Mouse (Mus musculus) MEL (cell line): ENCODE data around the gene Kdm5a. TPM values are rescaled to one million over a fixed set of nuclear protein-coding genes. Genes with fewer than 3 reads are reported as not detected.
A peak's percentile ranks its signal among the peaks of the same experiment; 100 is the strongest.

Experiments used
- DNase-seq: peaks from one replicate; pipeline ENCODE4 v3.0.0; 2011; ENCODE audit warnings: low read depth, low spot score
- H3K27ac ChIP-seq: 2 replicates; pipeline ENCODE4 v1.5.1; 2012; ENCODE audit warnings: low read depth, mild to moderate bottlenecking, control low read depth, low read length, moderate library complexity; ENCODE audit not compliant: control insufficient read depth
- H3K27me3 ChIP-seq, 2 experiments: fragments of 150-350 bp in 1 of 2; sonication (generic) in 1 of 2; 2 replicates each; pipeline ENCODE4 v1.6.1; 2012; ENCODE audit warnings: low read length in 2 of 2, mild to moderate bottlenecking in 2 of 2, improper control_type of control experiment in 1 of 2, moderate library complexity in 1 of 2; ENCODE audit not compliant: insufficient read depth in 2 of 2, control insufficient read depth in 1 of 2
- H3K36me3 ChIP-seq, 2 experiments: 2 replicates each; pipeline ENCODE4 v1.6.1; 2012 to 2014; ENCODE audit warnings: low read length in 2 of 2, improper control_type of control experiment in 1 of 2, inconsistent platforms in 1 of 2, mild to moderate bottlenecking in 1 of 2; ENCODE audit not compliant: insufficient read depth in 2 of 2, control insufficient read depth in 1 of 2
- H3K4me1 ChIP-seq, 2 experiments: fragments of 150-350 bp in 1 of 2; sonication (generic) in 1 of 2; 2 replicates each; pipeline ENCODE4 v1.6.1; 2012; ENCODE audit warnings: low read length in 2 of 2, improper control_type of control experiment in 1 of 2, mild to moderate bottlenecking in 1 of 2; ENCODE audit not compliant: insufficient read depth in 2 of 2, control insufficient read depth in 1 of 2
- H3K4me3 ChIP-seq, 2 experiments: fragments of 150-350 bp in 1 of 2; sonication (generic) in 1 of 2; 2 replicates each; pipeline ENCODE4 v1.5.1; 2012; ENCODE audit warnings: low read depth in 2 of 2, low read length in 2 of 2, mild to moderate bottlenecking in 2 of 2, moderate library complexity in 2 of 2, control low read depth in 1 of 2, improper control_type of control experiment in 1 of 2; ENCODE audit not compliant: control insufficient read depth in 1 of 2, insufficient read depth in 1 of 2
- H3K79me2 ChIP-seq: 2 replicates; pipeline ENCODE4 v1.6.1; 2012; ENCODE audit warnings: mild to moderate bottlenecking, low read length, moderate library complexity; ENCODE audit not compliant: control insufficient read depth, poor library complexity, insufficient read depth
- H3K9ac ChIP-seq: 2 replicates; pipeline ENCODE4 v1.6.1; 2012; ENCODE audit warnings: low read depth, mild to moderate bottlenecking, control low read depth, low read length, moderate library complexity; ENCODE audit not compliant: control insufficient read depth, poor library complexity, severe bottlenecking
- H3K9me3 ChIP-seq: fragments of 150-350 bp; sonication (generic); replicated peaks from 2 replicates; pipeline ENCODE4 v1.6.1; 2012; ENCODE audit warnings: mild to moderate bottlenecking, low read length, improper control_type of control experiment, moderate library complexity; ENCODE audit not compliant: insufficient read depth
- CHD1 ChIP-seq: IDR thresholded peaks from 2 replicates; pipeline ENCODE4 v1.6.1; 2012; ENCODE audit warnings: low read depth, mild to moderate bottlenecking, inconsistent platforms, low read length, improper control_type of control experiment
- CTCF ChIP-seq, 3 experiments: IDR thresholded peaks in 2 of 3; conservative IDR thresholded peaks in 1 of 3; 2 replicates each; pipeline ENCODE4 v1.5.1; 2011 to 2012; ENCODE audit warnings: low read length in 3 of 3, low read depth in 2 of 3, mild to moderate bottlenecking in 2 of 3, improper control_type of control experiment in 1 of 3, inconsistent platforms in 1 of 3, mixed read lengths in 1 of 3, moderate library complexity in 1 of 3; ENCODE audit not compliant: control insufficient read depth in 1 of 3, insufficient read depth in 1 of 3, poor library complexity in 1 of 3, severe bottlenecking in 1 of 3
- EP300 ChIP-seq, 2 experiments: IDR thresholded peaks; 2 replicates each; pipeline ENCODE4 v1.6.1; 2011; ENCODE audit warnings: improper control_type of control experiment in 2 of 2, low read length in 2 of 2, low read depth in 1 of 2, mild to moderate bottlenecking in 1 of 2
- ETS1 ChIP-seq: IDR thresholded peaks from 2 replicates; pipeline ENCODE4 v1.6.1; 2012; ENCODE audit warnings: low read depth, mild to moderate bottlenecking, inconsistent platforms, low read length, improper control_type of control experiment, moderate library complexity
- GATA1 ChIP-seq: IDR thresholded peaks from 2 replicates; pipeline ENCODE4 v1.6.1; 2011; ENCODE audit warnings: low read depth, low read length, improper control_type of control experiment
- KAT2A ChIP-seq: conservative IDR thresholded peaks from 2 replicates; pipeline ENCODE4 v1.6.1; 2012; ENCODE audit warnings: low read depth, low read length, improper control_type of control experiment, inconsistent platforms
- MAFK ChIP-seq: IDR thresholded peaks from 2 replicates; pipeline ENCODE4 v1.6.1; 2011; ENCODE audit warnings: low read depth, mild to moderate bottlenecking, low read length, improper control_type of control experiment, borderline replicate concordance
- MAX ChIP-seq: IDR thresholded peaks from 2 replicates; pipeline ENCODE4 v1.6.1; 2011; ENCODE audit warnings: low read length, improper control_type of control experiment
- MAZ ChIP-seq: IDR thresholded peaks from 2 replicates; pipeline ENCODE4 v1.6.1; 2012; ENCODE audit warnings: low read depth, mild to moderate bottlenecking, inconsistent platforms, low read length, improper control_type of control experiment
- MEF2A ChIP-seq: IDR thresholded peaks from 2 replicates; pipeline ENCODE4 v1.6.1; 2014; ENCODE audit warnings: low read depth, mild to moderate bottlenecking, inconsistent platforms, low read length, improper control_type of control experiment; ENCODE audit not compliant: poor library complexity, insufficient replicate concordance, severe bottlenecking; ENCODE audit errors: extremely low read depth
- MXI1 ChIP-seq: IDR thresholded peaks from 2 replicates; pipeline ENCODE4 v1.6.1; 2011; ENCODE audit warnings: mild to moderate bottlenecking, low read depth, low read length, improper control_type of control experiment
- NELFE ChIP-seq: IDR thresholded peaks from 2 replicates; pipeline ENCODE4 v1.6.1; 2011; ENCODE audit warnings: low read depth, low read length, improper control_type of control experiment
- POLR2A ChIP-seq, 2 experiments: IDR thresholded peaks; 2 replicates each; pipeline ENCODE4 v1.6.1; 2011 to 2012; ENCODE audit warnings: low read length in 2 of 2, mild to moderate bottlenecking in 2 of 2, control low read depth in 1 of 2, improper control_type of control experiment in 1 of 2, low read depth in 1 of 2, moderate library complexity in 1 of 2; ENCODE audit not compliant: control insufficient read depth in 1 of 2, insufficient read depth in 1 of 2, poor library complexity in 1 of 2
- POLR2AphosphoS2 ChIP-seq: IDR thresholded peaks from 2 replicates; pipeline ENCODE4 v1.6.1; 2011; ENCODE audit warnings: low read length, improper control_type of control experiment
- POLR2AphosphoS5 ChIP-seq: IDR thresholded peaks from 2 replicates; pipeline ENCODE4 v1.6.1; 2012; ENCODE audit warnings: low read depth, borderline replicate concordance, mild to moderate bottlenecking, inconsistent platforms, low read length, moderate library complexity, mixed read lengths
- SIN3A ChIP-seq: IDR thresholded peaks from 2 replicates; pipeline ENCODE4 v1.6.1; 2012; ENCODE audit warnings: low read length, improper control_type of control experiment, inconsistent platforms
- TAL1 ChIP-seq: IDR thresholded peaks from 2 replicates; pipeline ENCODE4 v1.6.1; 2012; ENCODE audit warnings: mild to moderate bottlenecking, inconsistent platforms, low read length, moderate library complexity, mixed read lengths
- TCF12 ChIP-seq: IDR thresholded peaks from 2 replicates; pipeline ENCODE4 v1.6.1; 2014; ENCODE audit warnings: low read depth, mild to moderate bottlenecking, inconsistent platforms, low read length, improper control_type of control experiment, moderate library complexity
- UBTF ChIP-seq: IDR thresholded peaks from 2 replicates; pipeline ENCODE4 v1.6.1; 2012; ENCODE audit warnings: low read depth, mild to moderate bottlenecking, inconsistent platforms, low read length, improper control_type of control experiment, moderate library complexity, borderline replicate concordance; ENCODE audit not compliant: insufficient read depth
- USF2 ChIP-seq, 2 experiments: IDR thresholded peaks; 2 replicates each; pipeline ENCODE4 v1.6.1; 2011 to 2012; ENCODE audit warnings: improper control_type of control experiment in 2 of 2, low read length in 2 of 2, borderline replicate concordance in 1 of 2, inconsistent platforms in 1 of 2, low read depth in 1 of 2, mild to moderate bottlenecking in 1 of 2; ENCODE audit not compliant: insufficient read depth in 1 of 2
- ZC3H11A ChIP-seq: IDR thresholded peaks from 2 replicates; pipeline ENCODE4 v1.6.1; 2012; ENCODE audit warnings: low read depth, mild to moderate bottlenecking, inconsistent platforms, low read length, improper control_type of control experiment
- ZKSCAN1 ChIP-seq: IDR thresholded peaks from 2 replicates; pipeline ENCODE4 v1.6.1; 2012; ENCODE audit warnings: low read depth, mild to moderate bottlenecking, inconsistent platforms, low read length, improper control_type of control experiment, moderate library complexity
- polyA plus RNA-seq, 2 experiments: library from polyadenylated mRNA; stranded (reverse) in 1 of 2; unstranded in 1 of 2; fragments of >175 nt in 1 of 2; fragments of >200 nt in 1 of 2; gene quantifications; 2 replicates each; pipeline versions ENCODE4 v1.2.1 to v1.2.4; 2012; ENCODE audit warnings: low replicate concordance in 2 of 2, low read depth in 1 of 2; ENCODE audit not compliant: insufficient read length in 2 of 2, insufficient read depth in 1 of 2, missing spikeins in 1 of 2
- total RNA-seq: library from RNA; depleted of rRNA; stranded (reverse); fragments of 300-350 nt; gene quantifications from 2 replicates; pipeline ENCODE4 v1.2.3, GENCODE M21; 2012

Kdm5a gene
- total and polyA plus RNA-seq, 3 experiments = 45.7 to 303 (median 121) TPM

DNA sequence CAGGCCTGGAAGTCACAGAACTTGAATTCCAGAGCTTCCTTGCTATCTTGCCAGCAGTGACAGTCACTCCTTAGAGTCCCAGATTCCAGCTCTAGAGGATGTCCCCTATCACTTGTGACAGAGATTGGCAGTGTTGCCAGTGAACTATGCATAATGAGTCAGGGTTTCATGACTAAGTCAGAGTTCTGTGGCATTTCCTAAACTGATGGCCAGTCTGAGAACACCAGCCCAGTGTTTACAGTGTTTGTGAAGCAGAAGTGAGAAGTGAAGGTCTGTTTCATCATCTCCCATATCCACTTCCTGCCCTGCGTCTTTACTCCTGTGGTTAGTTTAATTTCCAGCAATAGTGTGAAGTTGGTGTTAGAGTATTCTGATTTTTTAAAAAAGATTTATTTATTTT, 106.7 kb downstream of the Kdm5a start:
- TF ChIP-seq KAT2A (no peak), POLR2AphosphoS2 (no peak), GATA1 (no peak), ETS1 (peak; percentile 66), TCF12 (0 out of 2 replicates have a peak, but pooled peaks have one; percentile 11), TAL1 (peak; percentile 42), CHD1 (no peak), NELFE (no peak), EP300 (IDR thresholded peaks at IDR 0.05; ENCODE audit: low read depth in 1 of 2, low read length in 2 of 2) (peak in 1 of 2 experiments; percentile 22; a peak in 1 of 4 replicates), USF2 (IDR thresholded peaks at IDR 0.05; ENCODE audit: borderline replicate concordance in 1 of 2, insufficient read depth in 1 of 2, low read depth in 1 of 2, low read length in 2 of 2) (no peak), ZC3H11A (no peak), MAFK (no peak), ZKSCAN1 (no peak), POLR2A (IDR thresholded peaks at IDR 0.05; ENCODE audit: control insufficient read depth in 1 of 2, insufficient read depth in 1 of 2, low read depth in 1 of 2, low read length in 2 of 2, poor library complexity in 1 of 2) (no peak), CTCF (IDR thresholded peaks at IDR 0.05 in 2 of 3, conservative IDR thresholded peaks at IDR 0.05 in 1 of 3; ENCODE audit: control insufficient read depth in 1 of 3, insufficient read depth in 1 of 3, low read depth in 2 of 3, low read length in 3 of 3, poor library complexity in 1 of 3, severe bottlenecking in 1 of 3) (no peak), POLR2AphosphoS5 (no peak), MEF2A (no peak), UBTF (no peak)
- H3K4me1 ChIP-seq = peaks cover 14 to 52% of the 10 kb centered on the region in 2 experiments
- no peak overlapping the region for H3K4me3 ChIP-seq
- no peak overlapping the region for H3K9ac ChIP-seq
- H3K36me3 ChIP-seq = peaks cover 4 to 40% of the 10 kb centered on the region in 2 experiments
- H3K27ac ChIP-seq = peak overlapping the region; percentile 2; the same call in 1 of the 2 replicates
- DNase-seq = peak; percentile 74
- no peaks in the 10 kb centered on the region for H3K27me3 ChIP-seq
- H3K9me3 ChIP-seq = no peaks in the 10 kb centered on the region
- peaks cover 34% of the 10 kb centered on the region for H3K79me2 ChIP-seq

- H3K4me1 ChIP-seq = peaks cover 8 to 43% of the 10 kb centered on the region in 2 experiments
- no peak for DNase-seq
- H3K9ac ChIP-seq = no peak overlapping the region
- no peaks in the 10 kb centered on the region for H3K9me3 ChIP-seq
- TF ChIP-seq MAZ (no peak), MXI1 (no peak), POLR2AphosphoS2 (no peak), SIN3A (no peak), MAX (no peak)
- H3K36me3 ChIP-seq = peaks cover 10 to 33% of the 10 kb centered on the region in 2 experiments
- no peak overlapping the region for H3K4me3 ChIP-seq
- H3K79me2 ChIP-seq = peaks cover 30% of the 10 kb centered on the region
- H3K27me3 ChIP-seq = no peaks in the 10 kb centered on the region
- no peak overlapping the region for H3K27ac ChIP-seq
Observed at GRCm38 (mm10) chr6:120471991-120472441, 108.1 kb downstream of the Kdm5a start.
